Mouse (Mus musculus): Measurements from ENCODE around the gene Tsku.

Gene Tsku

DNA sequence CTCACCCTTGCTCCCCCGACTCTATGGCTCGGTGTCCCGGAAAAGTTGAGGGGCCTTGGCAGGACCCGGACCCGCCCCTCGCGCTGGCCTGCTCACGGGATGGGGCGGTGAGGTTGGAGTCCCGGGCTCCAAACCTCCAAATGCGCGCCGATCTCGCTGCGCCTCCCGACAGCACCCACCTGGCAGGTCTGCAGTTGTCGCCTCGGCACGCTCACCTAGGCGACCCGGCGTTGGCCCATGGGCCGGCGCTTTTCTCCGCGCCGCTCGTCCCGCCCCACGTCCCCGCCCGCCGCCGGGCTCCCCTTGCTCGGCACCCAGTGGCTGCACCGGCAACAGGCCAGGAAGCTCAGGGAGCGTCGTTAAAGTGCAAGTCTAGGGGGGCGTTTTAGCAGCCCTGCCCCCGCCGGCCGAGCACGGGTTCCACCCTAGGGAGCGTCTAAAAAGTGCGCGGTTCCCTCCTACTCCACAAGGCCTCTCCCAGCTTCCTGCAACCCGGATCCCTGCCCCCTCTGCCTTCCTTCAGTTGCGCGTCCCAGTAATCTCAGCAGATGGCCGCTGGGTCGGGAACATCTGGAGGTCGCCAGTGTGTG is at the start of gene Tsku:
Gene Tsku (minus strand): TSS at position 266 of the 590 bp plus-strand sequence.
- peak; percentile 88 for DNase-seq (ENCODE audit: low read depth, low spot score)

DNA sequence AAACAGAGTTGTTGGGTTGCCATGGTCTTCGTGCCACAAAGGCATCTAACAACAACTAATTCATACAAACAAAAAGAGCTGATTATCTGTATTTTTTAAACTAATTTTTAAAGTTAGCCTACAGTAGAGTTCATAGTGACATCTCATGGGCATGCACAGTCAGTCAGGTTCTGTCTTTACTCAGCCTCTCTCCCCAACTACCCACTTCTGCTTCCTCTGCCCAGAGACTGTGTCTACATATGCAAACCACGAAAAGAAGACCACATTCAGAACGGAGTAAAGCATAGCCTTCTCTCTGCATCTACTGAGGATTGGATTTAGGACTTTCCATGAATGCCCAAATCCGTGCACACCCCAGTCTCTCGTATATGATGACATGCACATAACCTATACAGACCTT is 46.5 kb upstream of the Tsku start:
- DNase-seq (ENCODE audit: low read depth, low spot score) = no peak

DNA sequence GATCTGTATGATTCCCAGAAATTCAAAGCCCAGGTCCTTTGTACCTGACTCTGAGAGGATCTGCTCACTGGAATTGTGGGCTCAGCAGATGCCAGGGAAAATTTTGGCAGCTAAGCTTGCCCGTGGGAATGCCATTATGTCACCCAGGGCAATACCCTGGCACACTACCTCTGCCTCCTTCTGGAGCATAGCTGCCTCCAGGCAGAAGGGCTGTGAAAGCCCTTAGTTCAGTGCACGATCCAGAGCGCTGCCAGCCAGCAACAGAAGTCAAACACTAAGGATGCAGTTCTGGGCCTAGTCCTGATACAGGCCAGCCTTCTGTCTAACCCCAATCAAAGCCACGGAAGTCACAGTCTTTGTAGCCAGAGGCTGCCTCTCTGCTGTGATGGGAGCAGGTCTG is 42.9 kb upstream of the Tsku start:
- DNase-seq (ENCODE audit: low read depth, low spot score) = peak; percentile 93

DNA sequence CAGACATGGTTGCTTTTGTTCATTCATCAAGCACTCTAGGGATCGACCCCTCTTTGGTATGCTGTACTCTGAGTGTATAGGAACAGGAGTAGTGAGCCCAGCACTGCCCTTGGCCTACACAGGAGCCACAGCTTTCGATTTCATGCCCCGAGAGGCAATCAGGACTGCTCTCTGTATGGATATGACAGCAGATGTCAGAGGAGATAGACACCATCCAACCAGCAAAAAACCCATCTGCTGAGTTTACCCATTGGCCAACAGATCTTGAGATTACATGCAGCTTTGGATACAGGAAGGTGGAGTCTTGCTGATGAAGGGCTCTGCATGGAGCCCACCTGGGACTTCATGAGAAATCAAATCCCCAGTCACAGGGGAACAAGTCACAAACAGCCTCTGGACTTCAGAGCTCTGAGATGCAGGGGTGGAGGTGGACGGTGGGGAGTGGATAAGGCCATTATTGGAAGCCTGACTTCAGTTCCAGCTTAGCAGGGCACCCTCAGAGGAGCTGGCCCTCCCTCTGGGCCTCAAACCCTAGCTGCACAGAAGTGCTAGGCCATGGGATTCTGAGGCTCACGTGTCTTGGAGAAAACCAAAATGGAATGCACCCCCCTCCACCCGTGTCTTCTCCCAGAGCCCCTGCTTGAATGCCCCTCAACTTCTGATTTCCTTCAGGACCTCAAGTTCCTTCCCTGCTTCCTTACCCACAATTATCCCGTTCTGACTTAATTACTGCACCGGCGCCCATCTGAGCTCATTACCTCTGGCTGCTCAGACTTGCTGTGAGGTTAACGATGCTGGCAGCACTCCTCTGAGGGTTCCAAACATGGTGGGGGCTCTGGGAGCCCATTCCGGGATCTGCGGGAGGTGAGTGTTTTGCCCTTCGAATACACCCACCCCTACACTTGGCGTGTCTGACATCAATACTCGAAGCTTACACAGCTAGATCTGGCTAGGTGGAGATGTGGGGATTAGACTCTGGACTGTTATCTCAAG is 41.8 kb upstream of the Tsku start:
- peak; percentile 88 for DNase-seq (ENCODE audit: low read depth, low spot score)

DNA sequence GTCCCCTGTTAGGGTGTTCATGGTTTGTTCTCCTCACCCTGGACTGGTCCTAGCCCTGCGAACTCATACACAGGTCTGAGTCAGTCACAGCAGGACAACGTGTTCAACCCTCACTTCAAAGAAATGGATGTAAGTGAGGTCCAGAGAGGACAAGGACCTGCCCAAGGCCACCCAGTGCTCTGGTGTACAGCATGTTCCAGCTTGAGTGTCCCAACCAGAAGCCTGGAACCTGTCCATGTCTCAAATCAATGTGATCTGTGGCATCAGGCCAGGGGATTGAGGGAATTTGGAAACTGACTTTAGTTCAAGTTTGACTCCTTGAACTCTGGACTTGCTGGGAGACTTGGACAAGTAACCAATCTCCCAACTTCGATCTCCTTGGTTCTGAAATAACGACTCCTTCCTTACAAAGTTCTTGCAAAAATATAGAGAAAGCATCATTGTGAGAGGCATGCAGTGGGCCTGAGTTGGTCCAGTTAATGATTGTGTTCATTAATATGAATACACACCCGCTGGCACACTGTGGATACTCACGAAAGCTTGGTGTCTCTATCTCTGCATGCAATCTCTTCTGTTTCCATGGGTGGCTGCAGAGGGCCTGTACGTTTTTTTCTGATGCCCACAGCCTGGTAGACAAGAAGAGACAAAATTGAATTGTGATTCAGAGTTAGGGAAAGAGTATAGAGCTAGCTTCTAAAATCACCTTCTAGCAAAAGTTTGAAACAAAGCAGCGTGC is 31.5 kb upstream of the Tsku start:
- DNase-seq (ENCODE audit: low read depth, low spot score) = no peak

DNA sequence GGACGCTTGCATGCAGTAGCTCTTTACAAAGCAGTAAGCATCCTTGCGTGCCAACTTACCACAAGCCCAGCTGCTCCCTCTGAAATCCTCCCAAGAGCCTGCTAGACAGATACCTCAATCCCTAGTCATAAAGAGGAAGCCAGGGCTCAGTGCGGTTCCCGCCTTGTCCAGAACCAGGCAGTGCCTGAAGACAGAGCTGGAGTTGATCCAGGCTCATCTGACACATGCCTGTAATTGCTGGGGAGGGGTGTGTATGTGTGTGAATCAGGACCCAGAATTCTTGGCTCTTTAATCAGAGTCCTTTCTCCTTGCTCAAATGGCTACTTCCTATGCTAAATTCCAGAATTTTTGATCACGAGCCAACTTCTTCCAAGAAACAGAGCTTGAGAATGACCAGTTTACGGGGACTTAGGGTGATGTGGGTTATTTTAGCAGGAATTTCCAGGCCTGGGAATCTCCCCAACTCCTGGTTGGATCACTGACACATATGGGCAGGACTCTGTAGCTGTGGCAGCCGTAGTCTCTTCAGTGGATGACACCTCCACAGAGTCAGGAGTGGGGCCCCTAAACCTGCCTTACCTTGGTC is 30.3 kb upstream of the Tsku start:
- peak; percentile 59 for DNase-seq (ENCODE audit: low read depth, low spot score)

DNA sequence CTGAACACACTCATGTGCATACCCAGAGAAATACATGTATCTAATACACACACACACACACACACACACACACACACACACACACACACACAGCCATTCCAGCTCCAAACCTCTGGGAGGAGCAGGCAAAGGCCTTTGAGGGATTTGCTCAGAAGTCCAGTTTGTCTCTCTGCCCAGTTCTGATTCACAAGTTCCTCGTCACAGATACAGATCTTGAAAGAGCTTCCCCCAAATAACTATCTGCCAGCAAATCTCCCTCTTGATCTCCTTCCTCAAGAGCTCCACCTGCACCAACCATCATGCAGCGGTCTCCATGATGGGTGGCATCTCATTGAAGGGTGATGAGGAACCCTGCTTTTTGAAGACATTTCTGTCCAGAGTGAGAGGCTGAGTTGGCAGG is 29.4 kb upstream of the Tsku start:
- peak; percentile 16 for DNase-seq (ENCODE audit: low read depth, low spot score)

DNA sequence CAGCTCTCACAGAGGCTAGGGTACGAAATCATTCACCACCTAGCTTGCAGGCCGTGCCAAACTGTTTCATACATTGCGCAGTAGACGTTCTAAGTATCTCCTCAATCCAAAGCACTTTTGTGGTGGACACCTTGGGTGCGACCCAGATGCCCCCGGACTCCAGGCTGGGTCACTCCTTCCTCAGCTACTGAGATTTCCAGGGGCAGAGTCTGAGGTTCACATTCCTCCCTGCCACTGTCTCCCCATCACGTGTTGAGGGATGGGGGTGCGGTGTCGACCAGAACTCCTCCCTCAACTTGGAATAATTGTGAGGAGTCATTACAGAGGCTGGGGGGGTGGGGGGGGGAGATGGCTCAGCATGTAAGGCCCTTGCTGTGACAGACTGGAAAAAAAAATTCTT is 28.5 kb upstream of the Tsku start:
- DNase-seq (ENCODE audit: low read depth, low spot score) = no peak

DNA sequence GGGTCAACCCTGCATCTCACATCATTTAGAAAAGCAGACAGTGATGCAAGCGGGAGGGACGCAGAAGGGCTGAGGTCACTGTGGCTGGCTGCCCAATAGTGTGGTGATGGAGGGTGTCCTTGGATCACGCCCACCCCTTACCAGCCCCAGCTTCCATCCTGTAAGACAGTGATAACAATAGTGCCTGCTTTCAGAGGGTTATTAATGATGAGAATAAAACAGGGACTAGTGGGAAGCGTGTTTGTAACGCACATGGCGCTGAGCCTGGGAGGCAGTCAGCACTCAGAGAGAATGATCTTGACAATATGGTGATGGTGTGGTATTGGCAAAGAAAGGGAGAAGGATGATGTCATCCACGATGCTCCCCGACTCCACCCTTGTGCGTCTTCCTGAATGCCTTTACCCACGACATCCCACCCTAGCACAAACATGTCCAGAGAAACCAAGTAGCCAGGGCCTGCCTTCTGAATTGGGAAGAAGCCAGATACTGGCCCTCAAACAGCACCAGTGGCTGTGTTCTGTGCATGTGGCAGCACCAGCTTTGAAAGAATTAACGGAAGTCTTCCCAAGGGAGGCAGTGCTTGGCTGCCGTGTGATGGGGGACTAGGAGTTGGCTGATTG is 27.9 kb upstream of the Tsku start:
- peak; percentile 16 for DNase-seq (ENCODE audit: low read depth, low spot score)

DNA sequence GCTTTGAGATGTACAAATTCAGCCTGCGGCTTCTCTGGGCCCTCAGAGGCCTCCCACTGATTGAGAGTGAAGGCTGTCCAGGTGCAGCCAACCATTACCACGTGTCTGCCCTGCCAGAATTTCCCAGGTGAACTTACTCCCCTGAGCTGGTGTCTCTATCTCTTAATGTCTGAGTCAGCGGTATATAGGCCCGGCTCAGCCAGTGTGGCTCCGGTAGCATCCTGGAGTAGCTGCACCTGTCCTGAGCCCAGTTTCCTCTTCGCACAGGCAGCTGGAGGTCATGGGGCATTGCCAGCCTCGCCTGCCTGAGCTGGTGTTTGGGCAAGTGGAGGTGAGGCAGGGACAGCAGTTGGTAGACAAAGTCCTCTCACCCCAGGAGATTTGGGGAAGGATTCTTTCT is 26.1 kb upstream of the Tsku start:
- no peak for DNase-seq (ENCODE audit: low read depth, low spot score)

DNA sequence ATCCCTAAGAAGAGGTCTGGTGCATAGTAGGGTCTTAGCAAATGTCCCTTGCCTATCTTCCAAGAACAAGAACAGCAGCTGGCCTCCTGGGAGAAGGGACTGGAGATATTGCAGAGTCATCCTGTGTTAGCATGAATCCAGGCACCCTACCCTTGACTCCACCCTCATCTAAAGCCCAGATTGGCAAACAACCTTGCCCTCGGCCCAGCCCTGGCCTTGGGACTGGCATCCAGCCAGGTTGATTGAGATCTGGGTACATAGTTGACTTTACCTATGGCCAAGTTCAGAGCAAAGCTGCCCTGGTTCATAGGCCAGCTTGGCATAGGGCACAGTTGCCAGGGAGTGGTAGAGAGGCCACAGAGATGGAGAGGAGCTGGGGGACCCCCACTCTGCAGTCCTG is 24.0 kb upstream of the Tsku start:
- DNase-seq (ENCODE audit: low read depth, low spot score) = no peak

DNA sequence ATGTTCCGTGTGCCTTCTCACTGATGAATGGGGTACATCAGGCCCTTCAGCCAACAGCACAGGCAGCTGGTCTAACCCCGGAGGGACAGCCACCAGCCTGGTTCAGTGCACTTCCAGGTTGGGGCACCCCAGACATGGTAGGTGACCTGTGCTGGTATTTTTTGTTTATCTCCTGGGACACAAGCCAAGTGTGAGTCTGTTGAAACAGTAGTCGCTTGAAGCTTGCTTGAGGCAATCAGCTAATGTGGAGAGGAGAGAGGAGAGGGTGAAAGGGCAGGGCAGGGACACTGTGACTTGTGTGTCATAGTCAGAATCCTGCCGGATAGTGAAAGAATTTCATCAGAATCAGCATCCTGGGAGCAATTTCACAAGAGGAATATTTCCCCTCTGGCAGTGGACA is 22.2 kb upstream of the Tsku start:
- DNase-seq (ENCODE audit: low read depth, low spot score) = no peak

DNA sequence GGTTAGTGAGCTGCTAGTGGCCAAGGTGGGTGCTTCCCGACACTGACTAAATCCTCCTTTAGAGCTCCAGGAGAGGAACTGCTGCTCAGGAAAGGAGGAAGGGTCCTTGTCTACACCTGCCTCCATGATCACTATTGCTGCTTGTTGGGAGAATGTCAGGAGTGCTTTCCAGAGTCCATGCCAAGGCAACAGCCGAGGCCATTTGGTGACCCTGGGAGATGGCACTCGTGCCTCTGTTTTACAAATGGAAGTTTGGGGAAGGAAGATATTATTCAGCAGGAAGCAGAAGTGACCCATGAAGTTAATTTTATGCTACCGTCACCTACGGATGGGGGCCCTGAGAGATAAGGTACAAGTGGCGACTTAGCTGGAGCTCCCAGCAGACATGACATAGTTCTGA is 21.7 kb upstream of the Tsku start:
- no peak for DNase-seq (ENCODE audit: low read depth, low spot score)

DNA sequence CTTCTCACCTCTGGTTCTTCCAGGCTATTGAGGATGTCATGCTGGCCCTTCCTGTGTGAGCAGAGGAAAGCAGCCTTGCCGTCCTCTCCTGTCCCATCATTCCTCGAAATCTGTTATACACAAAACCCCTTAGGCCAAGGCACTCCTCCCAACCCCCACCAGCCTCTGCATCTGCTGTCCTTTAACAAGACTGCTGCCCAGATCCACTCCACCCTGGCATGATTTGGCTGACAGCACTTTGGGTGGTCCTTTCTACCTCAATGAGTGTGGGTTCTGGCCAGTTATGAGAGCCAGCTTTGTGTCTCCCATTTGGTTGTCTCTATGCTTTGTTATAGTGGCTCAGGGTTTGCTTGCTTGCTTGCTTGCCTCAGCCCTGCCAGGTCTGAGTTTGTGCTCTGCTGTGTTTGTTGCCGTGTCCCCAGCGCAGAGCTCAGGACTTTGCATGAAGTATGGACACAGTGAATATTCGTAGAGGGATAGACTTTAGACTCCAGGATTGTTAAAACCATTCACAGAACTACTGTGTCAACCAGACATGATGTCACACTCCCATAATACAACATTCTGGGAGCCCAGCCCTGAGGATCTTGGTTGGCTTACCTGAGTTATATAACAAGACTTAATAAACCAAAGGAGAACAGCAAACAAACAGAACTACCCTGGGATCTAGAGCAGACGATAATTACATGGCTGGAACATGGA is 19.2 kb upstream of the Tsku start:
- no peak for DNase-seq (ENCODE audit: low read depth, low spot score)

DNA sequence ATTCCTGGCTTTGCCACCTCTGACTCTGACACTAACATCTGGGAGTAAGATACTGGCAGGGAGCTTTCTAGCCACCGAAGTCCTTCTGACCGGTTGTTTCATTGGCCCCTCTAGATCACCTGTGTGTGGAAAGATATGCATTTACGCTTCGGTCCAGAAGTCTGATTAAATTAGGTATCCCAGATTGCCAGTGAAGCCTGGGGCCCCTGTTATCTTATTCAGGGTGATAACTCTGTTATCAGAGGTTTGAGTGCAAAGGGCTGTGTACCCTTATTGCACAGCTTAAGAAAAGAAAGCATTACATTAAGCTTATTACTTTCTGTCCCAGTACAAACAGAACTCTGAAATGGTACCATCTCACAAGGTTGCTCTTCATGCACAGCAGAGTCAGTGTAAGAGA is 18.1 kb upstream of the Tsku start:
- DNase-seq (ENCODE audit: low read depth, low spot score) = no peak

DNA sequence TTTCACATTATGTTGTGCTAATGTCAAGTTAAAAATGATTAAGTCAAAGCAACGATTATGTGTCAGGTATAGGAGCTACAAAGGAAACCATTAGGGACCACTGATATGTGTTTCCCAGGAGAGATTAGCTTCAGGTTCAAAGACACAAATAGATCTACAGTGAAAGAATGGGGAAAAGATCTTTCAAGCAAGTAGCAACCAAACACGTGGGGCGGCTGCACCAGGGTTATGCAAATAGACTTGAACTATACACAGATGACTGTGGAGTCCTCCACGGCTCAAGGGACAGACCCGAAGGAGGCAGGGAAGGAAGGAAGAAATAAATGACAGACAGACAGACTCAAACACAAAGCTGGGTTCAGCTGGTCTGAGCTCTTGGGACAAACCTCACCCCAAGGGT is 16.1 kb upstream of the Tsku start:
- DNase-seq (ENCODE audit: low read depth, low spot score) = no peak

DNA sequence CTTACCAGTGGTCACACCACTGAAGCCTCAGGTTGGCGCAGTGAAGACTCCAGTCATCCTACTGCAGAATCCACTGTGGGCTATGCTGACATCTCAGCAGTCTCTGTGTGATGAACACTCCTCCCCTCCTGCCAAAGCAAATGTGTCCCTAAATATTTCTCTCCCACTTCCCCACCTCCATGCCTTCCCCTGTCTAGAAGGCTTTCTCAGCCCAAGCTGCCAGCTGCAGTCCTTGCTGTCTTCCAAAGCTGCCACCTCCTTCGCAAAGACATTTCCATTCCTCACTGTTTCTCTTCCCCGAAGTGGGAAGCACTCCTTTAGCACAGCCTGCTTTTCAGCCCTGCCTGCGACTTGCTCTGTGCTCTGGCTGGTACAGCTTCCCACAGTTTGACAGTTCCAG is 10.0 kb upstream of the Tsku start:
- peak; percentile 93 for DNase-seq (ENCODE audit: low read depth, low spot score)

DNA sequence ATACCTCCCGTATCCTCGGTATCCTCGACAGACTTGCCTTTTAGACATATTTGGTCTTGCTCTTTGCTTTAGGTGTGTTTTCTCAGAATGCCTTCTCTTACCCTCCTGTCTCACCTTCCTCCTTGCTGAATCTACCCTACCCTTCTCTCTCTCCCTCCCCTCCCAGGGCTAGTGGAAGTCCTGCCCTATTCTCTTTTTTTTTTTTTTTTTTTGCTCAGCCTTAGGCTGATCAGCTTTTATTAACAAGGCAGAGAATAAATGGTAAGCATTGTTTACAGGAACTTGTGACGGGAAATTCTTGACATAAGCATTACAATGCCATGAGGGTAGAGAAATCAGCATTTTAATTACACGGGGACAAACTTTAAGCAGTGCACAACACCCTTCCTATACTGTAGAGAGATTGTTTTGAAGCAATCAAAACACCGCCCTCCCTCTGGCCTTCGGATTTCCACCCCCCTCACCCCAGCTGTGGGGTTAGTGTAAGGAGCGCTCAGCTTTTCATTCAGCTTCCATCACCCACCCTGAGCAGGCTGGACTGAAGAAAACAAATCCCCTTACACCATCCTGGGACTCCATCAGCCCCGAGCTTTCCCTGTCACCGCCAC is 8.7 kb upstream of the Tsku start:
- no peak for DNase-seq (ENCODE audit: low read depth, low spot score)

DNA sequence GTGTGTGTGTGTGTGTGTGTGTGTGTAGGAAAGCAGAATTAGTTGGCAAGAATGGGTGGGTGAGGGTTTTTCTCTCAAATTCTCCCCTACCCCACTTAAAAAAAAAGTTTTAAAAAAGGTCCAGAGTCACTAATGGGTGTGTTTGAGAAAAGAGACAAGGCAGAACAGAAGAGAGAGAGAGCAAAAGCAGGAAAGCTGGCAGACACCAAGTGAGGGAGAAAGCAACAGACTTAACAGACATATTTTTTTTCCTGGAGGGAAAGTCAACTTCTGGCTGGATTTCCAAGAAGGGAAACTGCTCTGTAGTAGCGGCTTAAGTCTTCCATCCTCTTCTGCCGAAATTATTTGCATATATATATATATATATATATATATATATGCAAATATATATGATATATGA is 534 bp upstream of the Tsku start:
- DNase-seq (ENCODE audit: low read depth, low spot score) = no peak

DNA sequence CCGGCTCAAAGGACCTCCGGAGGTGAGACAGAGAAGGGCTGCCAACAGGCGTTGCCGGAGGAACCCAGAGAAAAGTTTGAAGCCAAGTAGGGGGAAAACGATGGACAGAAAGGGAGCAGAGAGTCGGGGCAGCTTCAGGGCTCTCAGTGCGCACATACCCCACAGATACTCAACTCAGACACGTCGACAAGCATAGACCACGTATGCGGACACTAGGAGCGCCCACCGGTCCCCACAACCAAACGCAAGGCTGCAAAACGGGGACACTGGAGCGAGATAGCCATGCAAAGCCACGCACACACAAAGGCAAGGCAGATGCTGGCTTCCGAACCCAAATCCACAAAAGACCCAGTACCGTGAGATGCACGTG is 522 bp downstream of the Tsku start:
- DNase-seq (ENCODE audit: low read depth, low spot score) = no peak

Data from brain, adult 2 months (tissue).